Mouse (Mus musculus) frontal cortex, postnatal 10 days (tissue): ENCODE data around the gene Atf4.

Experiments
- DNase-seq, 2 experiments: peaks; one replicate each; pipeline ENCODE4 v3.0.0; 2022; ENCODE audit warnings: low spot score in 2 of 2, mixed read lengths in 1 of 2

Gene Atf4

DNA sequence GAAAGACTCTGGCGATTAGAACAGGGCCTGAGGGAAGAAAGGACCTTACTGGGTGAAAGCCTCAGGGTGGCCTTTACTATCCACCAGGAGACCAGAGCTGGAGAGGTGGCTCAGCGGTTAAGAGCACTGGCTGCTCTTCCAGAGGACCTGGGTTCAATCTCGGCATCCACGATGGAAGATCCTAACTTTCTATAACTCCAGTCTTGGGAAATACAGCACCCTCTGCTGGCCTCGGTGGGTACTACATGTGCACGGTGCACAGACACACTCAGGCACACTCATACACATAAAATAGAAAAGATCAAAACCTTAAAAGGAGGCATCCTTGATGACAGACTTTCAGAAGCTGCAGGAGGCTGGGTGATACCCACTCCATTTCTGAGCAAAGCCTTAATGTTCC is 25.7 kb downstream of the Atf4 start:
- no peak for DNase-seq

DNA sequence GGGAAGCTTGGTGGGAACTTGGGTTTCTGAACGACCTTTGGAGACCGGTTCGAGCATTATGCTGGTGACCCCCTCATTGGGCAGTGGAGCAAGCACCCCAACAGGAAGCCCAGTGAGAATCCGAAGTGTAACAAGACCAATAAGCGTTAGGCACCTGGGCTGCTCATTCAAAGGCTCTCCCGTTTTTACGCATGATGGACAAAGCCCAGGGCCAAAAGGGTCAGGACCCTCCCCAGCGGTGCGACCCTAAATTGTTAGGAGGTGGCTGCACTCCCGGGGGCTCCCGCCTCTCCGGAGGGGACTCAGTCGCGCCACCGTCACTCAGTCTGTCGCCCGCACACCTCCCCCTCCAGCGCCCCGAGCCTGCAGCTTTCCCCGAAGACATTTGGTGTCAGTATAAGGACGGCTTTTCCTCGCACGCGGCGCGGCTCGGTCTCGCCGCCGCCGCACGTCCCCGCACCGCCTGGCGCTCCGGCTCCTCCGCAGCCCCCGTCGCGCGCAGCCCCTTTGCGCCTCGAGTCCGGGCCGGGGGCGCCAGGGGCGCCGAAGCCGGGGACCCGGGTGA is 31.9 kb downstream of the Atf4 start, which contains the start of gene Cacna1i:
Cacna1i (plus strand) TSS at position 388 of the 565 bp plus-strand sequence.
- DNase-seq: peak in 1 of 2 experiments; percentile 66

DNA sequence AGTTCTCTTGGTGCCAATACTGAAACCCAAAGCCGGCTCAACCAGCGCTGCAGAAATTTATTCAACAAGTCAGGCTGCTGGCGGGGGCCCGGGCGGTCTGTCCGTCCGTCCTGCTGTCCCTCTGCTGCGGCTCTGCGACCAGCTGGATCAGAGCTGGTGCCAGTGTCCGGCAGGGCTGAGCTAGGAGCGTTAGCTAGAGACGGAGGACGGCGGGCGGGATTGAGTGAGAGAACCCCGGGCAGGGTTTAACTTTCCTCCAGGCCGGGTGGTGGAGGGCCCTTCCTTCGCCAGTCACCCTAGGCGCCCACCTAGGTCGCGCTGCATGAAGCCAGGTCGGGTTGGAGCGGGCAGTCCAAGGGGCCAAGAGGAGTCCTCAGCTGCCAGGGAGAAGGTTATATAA is 33.1 kb downstream of the Atf4 start:
- no peak for DNase-seq

DNA sequence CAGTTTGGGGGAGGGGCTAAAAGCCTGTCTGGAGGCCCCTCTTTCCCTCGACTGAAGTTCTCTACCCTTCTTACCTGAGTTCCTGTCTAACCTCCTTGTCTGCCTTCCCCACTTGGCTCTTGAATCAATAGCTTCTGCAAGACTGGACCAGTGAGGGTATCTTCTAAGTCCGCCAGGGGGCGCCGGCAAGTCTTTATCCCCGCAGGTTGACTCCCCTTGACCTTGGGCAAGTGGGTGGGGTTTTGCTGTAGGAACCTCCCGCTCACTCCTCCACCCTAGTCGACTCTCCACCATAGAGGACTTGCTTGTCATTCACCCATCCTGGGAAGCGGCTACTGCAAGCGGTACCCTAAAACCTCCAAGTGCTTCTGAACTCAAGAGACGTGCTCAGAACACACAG is 34.5 kb downstream of the Atf4 start:
- peak; percentile 63 to 65 for DNase-seq

DNA sequence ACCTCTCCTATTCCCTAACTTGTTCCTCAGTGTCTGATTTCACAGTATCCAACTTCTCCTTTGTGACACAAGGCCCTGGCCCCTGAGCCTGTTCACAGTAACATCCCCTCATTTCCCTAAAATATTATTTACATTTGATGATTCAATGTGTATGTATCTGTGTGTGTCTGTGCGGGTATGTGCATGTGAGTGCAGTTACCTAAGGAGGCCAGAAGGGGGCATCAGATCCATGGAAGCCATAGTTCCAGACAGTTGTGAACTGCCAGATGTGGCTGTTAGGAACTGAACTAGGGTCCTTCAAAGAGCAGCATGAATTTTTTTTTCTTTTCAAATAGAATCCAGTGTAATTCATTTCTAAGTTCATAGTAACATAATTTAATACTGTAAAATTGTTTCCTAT is 42.2 kb downstream of the Atf4 start:
- no peak for DNase-seq

DNA sequence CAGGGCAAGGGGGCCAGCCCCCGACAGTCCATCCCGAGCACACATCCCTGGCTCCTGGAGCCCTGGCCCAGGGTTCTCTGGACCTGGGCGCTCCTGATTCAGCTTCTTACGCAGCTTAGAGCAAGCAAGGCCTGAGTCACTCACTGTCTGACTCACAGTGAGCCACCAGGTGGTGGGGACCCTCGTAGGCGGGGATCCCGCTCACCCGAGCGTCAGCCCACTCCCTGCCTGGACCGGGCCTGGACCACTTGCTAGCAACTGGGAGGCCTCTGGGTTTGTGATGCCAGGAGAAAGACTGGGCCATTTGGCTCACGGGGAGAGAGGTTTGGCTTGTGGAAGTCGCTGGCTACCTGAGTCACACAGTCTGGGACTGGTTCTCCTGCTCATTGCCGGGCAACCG is 48.8 kb downstream of the Atf4 start:
- no peak for DNase-seq

DNA sequence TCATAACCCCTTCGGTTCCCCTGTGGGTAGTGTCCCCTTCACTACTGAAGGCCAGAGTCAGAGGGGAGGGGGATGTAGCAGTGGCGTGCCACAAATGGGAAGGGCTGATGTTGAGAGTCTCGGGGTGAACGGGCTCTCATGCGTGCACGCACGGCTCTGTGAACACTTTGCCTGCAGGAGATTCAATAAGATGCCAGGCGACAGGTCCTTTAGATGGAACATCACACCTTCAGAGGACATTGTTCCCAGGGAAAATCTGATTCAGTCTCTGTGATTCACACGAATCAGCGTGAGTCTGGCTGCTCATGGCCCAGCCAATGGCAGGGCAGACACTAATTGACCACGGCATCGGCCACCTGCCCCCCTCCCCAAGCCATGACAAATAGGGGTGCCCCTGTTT is 49.2 kb downstream of the Atf4 start:
- no peak for DNase-seq

DNA sequence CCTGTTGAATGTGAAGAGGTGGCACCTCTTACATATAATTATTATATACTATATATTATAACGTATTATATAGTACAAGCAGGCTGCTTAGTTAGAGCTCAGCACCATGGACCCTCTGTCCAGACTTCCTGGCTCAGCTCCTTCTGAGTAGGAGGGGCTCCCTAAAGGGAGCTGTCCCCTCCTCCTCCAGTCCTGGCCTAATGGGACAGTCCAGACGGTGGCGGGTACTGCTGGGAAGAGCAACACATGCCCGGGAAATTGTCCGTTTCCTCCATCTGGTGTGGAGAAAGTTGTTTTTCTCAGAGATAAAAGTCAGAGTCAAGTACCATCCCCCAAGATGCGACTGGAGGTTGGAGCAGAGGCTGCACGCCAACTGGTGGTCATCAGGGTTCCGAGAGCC is 51.2 kb downstream of the Atf4 start:
- DNase-seq: no peak
